Mouse (Mus musculus) intestine, embryonic 16.5 days (tissue): ENCODE data around the gene Nfe2. TPM values are rescaled to one million over a fixed set of nuclear protein-coding genes. Genes with fewer than 3 reads are reported as not detected.
A peak's percentile ranks its signal among the peaks of the same experiment; 100 is the strongest.

ENCODE experiments used
- ATAC-seq: fragments of 200-750 bp; cut with Nextera tagmentation; 2 replicates; pipeline ENCODE4 v1.8.0; 2017; ENCODE audit warnings: moderate TSS enrichment, moderate library complexity
- H3K27ac ChIP-seq: fragments of 300-500 bp; sonication (generic); 2 replicates; pipeline ENCODE4 v1.5.1; 2014; ENCODE audit warnings: mild to moderate bottlenecking, low read length
- H3K27me3 ChIP-seq: fragments of 300-500 bp; sonication (generic); replicated peaks from 2 replicates; pipeline ENCODE4 v1.6.1; 2014; ENCODE audit warnings: low read length, control low read depth, mixed read lengths; ENCODE audit not compliant: control insufficient read depth, insufficient read depth
- H3K36me3 ChIP-seq: fragments of 300-500 bp; sonication (generic); 2 replicates; pipeline ENCODE4 v1.6.1; 2014; ENCODE audit warnings: low read length, control low read depth; ENCODE audit not compliant: control insufficient read depth, insufficient read depth
- H3K4me1 ChIP-seq: fragments of 300-500 bp; sonication (generic); 2 replicates; pipeline ENCODE4 v1.6.1; 2014; ENCODE audit warnings: low read length, control low read depth, mixed read lengths; ENCODE audit not compliant: control insufficient read depth, insufficient read depth
- H3K4me2 ChIP-seq: fragments of 300-500 bp; sonication (generic); 2 replicates; pipeline ENCODE4 v1.6.1; 2014; ENCODE audit warnings: low read depth, low read length, control low read depth
- H3K4me3 ChIP-seq: fragments of 300-500 bp; sonication (generic); 2 replicates; pipeline ENCODE4 v1.5.1; 2014; ENCODE audit warnings: mild to moderate bottlenecking, low read length
- H3K9ac ChIP-seq: fragments of 300-500 bp; sonication (generic); 2 replicates; pipeline ENCODE4 v1.6.1; 2014; ENCODE audit warnings: low read depth, low read length
- H3K9me3 ChIP-seq: fragments of 300-500 bp; sonication (generic); 2 replicates; pipeline ENCODE4 v1.6.1; 2016; ENCODE audit warnings: low read length, control low read depth; ENCODE audit not compliant: control insufficient read depth
- WGBS: fragments of 180-500 bp; shearing (Covaris S2); extraction: QIAGEN DNeasy Blood & Tissue Kit; methylation state at CpG from one replicate; pipeline ENCODE4 v1.1.7; 2014; 5-methylcytosine and 5-hydroxymethylcytosine counted together
- polyA plus RNA-seq: library from polyadenylated mRNA; unstranded; fragments of >200 nt; fragmentation: Nextera tagmentation; extraction: Ambion mirVana; gene quantifications from 2 replicates; pipeline ENCODE4 v1.2.1, GENCODE M21; 2015

Nfe2 gene
- 3.4 and 5.2 TPM in 2 replicates for polyA plus RNA-seq

GRCm38 (mm10) chr15:103257790-103258728, at the start of gene Nfe2:
Gene Nfe2, minus strand, starts transcription at chr15:103258403.
- Histone ChIP-seq H3K4me1 (peaks cover 16% of the 10 kb centered on the region), H3K36me3 (no peaks in the 10 kb centered on the region), H3K27ac (peak within 1 kb of the TSS; percentile 59; the same call in 1 of the 2 replicates), H3K4me3 (peak within 1 kb of the TSS; percentile 7; the same call in 1 of the 2 replicates), H3K27me3 (no peaks in the 10 kb centered on the region; the same call in 1 of the 2 replicates), H3K9me3 (no peaks in the 10 kb centered on the region), H3K9ac (peak within 1 kb of the TSS; percentile 27; the same call in 1 of the 2 replicates), H3K4me2 (peak within 1 kb of the TSS; percentile 43)
- 11% methylated on average over 15 of the region's 15 CpGs for WGBS
- peak; percentile 98 for ATAC-seq

- Histone ChIP-seq H3K4me3 (no peak overlapping the region), H3K9me3 (no peaks in the 10 kb centered on the region), H3K4me1 (peaks cover 54% of the 10 kb centered on the region), H3K4me2 (no peak overlapping the region; the same call in 1 of the 2 replicates), H3K27ac (peak overlapping the region; percentile 99), H3K36me3 (no peaks in the 10 kb centered on the region), H3K9ac (peak overlapping the region; percentile 52), H3K27me3 (no peaks in the 10 kb centered on the region)
- no peak; the same call in 1 of the 2 replicates for ATAC-seq
- WGBS, result 4% methylated on average over 7 of the region's 7 CpGs
Observed at GRCm38 (mm10) chr15:103307125-103307524, 48.9 kb upstream of the Nfe2 start.

- peak overlapping the region; percentile 56 for H3K4me3 ChIP-seq
- H3K27me3 ChIP-seq, result no peaks in the 10 kb centered on the region
- H3K4me2 ChIP-seq, result peak overlapping the region; percentile 84
- H3K36me3 ChIP-seq, result no peaks in the 10 kb centered on the region
- H3K4me1 ChIP-seq, result peaks cover 61% of the 10 kb centered on the region
- WGBS, result 25% methylated on average over 8 of the region's 8 CpGs
- no peaks in the 10 kb centered on the region for H3K9me3 ChIP-seq
- peak overlapping the region; percentile 99 for H3K27ac ChIP-seq
- peak; percentile 34 for ATAC-seq
- peak overlapping the region; percentile 79 for H3K9ac ChIP-seq
Observed at GRCm38 (mm10) chr15:103305792-103306645, 47.8 kb upstream of the Nfe2 start.

GRCm38 (mm10) chr15:103305070-103305678, 47.0 kb upstream of the Nfe2 start:
- under 1% methylated on average over 71 of the region's 71 CpGs for WGBS
- Histone ChIP-seq H3K27me3 (no peaks in the 10 kb centered on the region), H3K4me1 (peaks cover 69% of the 10 kb centered on the region), H3K36me3 (no peaks in the 10 kb centered on the region), H3K9ac (peak overlapping the region; percentile 81), H3K9me3 (no peaks in the 10 kb centered on the region), H3K27ac (peak overlapping the region; percentile 99), H3K4me3 (peak overlapping the region; percentile 56), H3K4me2 (peak overlapping the region; percentile 90)
- peak; percentile 93 for ATAC-seq

- WGBS, result 2% methylated on average over 9 of the region's 9 CpGs
- no peaks in the 10 kb centered on the region for H3K27me3 ChIP-seq
- H3K4me1 ChIP-seq, result peaks cover 75% of the 10 kb centered on the region
- no peaks in the 10 kb centered on the region for H3K9me3 ChIP-seq
- ATAC-seq, result no peak
- peak overlapping the region; percentile 90 for H3K27ac ChIP-seq
- no peaks in the 10 kb centered on the region for H3K36me3 ChIP-seq
- H3K9ac ChIP-seq, result peak overlapping the region; percentile 81
- H3K4me2 ChIP-seq, result peak overlapping the region; percentile 90
- peak overlapping the region; percentile 56 for H3K4me3 ChIP-seq
Observed at GRCm38 (mm10) chr15:103304616-103304969, 46.4 kb upstream of the Nfe2 start.

- Histone ChIP-seq H3K4me1 (peaks cover 78% of the 10 kb centered on the region), H3K9ac (peak overlapping the region; percentile 81), H3K36me3 (no peaks in the 10 kb centered on the region), H3K27me3 (no peaks in the 10 kb centered on the region), H3K4me2 (peak overlapping the region; percentile 90), H3K4me3 (peak overlapping the region; percentile 56), H3K9me3 (no peaks in the 10 kb centered on the region), H3K27ac (peak overlapping the region; percentile 90)
- ATAC-seq, result no peak
- 14% methylated on average over 8 of the region's 8 CpGs for WGBS
Observed at GRCm38 (mm10) chr15:103303916-103304615, 45.9 kb upstream of the Nfe2 start.

- Histone ChIP-seq H3K27me3 (no peaks in the 10 kb centered on the region), H3K4me3 (no peak overlapping the region), H3K36me3 (peaks cover 4% of the 10 kb centered on the region; the same call in 1 of the 2 replicates), H3K9me3 (no peaks in the 10 kb centered on the region), H3K9ac (peak overlapping the region; percentile 47; the same call in 1 of the 2 replicates), H3K27ac (peak overlapping the region; percentile 60; the same call in 1 of the 2 replicates), H3K4me1 (peaks cover 67% of the 10 kb centered on the region), H3K4me2 (no peak overlapping the region)
- no peak for ATAC-seq
- WGBS, result 27% methylated on average over 6 of the region's 6 CpGs
Observed at GRCm38 (mm10) chr15:103302341-103303021, 44.3 kb upstream of the Nfe2 start.
